Mouse (Mus musculus): ENCODE measurements around the gene Bdh2. TPM values are rescaled to one million over a fixed set of nuclear protein-coding genes. Genes with fewer than 3 reads are reported as not detected.

The Bdh2 gene
- polyA plus RNA-seq, 1 experiment from 2014 or later = 6.3 TPM

DNA sequence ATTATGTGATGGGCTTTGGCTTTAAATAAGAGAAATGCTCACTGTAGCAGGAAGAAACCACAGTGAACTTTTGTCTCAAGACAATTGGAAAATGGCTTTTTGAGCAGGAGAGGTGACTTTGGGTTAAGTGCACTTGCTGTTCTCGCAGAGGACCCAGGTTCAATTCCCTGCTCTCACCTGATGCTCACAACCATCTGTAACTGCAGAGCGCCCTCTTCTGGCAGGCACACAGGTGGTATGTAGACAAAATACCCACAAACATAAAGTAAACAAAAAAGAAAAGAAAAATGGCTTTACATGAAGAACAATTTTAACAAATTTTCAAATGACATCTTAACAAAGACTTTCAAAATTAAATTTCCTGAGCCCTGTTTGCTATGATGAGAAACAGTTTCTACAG is 46.6 kb downstream of the Bdh2 start:
- WGBS = 58% methylated on average over 2 of the region's 2 CpGs
- Histone ChIP-seq H3K9me3 (ENCODE audit: control insufficient read depth, low read depth, low read length) (no peaks in the 10 kb centered on the region), H3K4me3 (ENCODE audit: low read depth, low read length) (no peak overlapping the region), H3K36me3 (ENCODE audit: control insufficient read depth, insufficient read depth, low read length) (no peaks in the 10 kb centered on the region), H3K9ac (replicated peaks; ENCODE audit: low read depth, low read length) (no peak overlapping the region), H3K27ac (ENCODE audit: low read length) (no peak overlapping the region), H3K4me1 (ENCODE audit: control insufficient read depth, insufficient read depth, low read length) (no peaks in the 10 kb centered on the region), H3K27me3 (ENCODE audit: control insufficient read depth, insufficient read depth, low read length) (no peaks in the 10 kb centered on the region), H3K4me2 (replicated peaks; ENCODE audit: low read depth, low read length) (no peak overlapping the region)
- ATAC-seq (ENCODE audit: insufficient number of reproducible peaks, insufficient read depth, low FRiP score, low read depth) = no peak

DNA sequence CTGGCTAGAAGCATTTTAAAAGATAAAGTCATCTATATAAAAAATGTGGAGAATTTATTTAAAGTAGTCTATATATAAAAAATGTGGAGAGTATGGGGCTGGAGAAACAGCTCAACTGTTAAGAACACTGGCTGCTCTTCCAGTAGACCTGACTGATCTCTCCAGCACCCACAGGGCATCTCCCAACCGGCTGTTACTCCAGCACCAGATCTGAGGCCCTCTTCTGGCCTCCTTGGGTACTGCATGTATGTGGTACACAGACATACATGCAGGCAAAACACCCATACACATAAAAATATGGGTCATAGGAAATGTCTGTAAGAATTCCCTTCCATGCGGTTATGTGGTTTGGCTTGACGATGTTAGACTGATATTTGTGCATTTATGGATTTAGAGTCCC is 47.5 kb downstream of the Bdh2 start:
- Histone ChIP-seq H3K27ac (ENCODE audit: low read length) (no peak overlapping the region), H3K27me3 (ENCODE audit: control insufficient read depth, insufficient read depth, low read length) (no peaks in the 10 kb centered on the region), H3K9ac (replicated peaks; ENCODE audit: low read depth, low read length) (no peak overlapping the region), H3K4me2 (replicated peaks; ENCODE audit: low read depth, low read length) (no peak overlapping the region), H3K36me3 (ENCODE audit: control insufficient read depth, insufficient read depth, low read length) (no peaks in the 10 kb centered on the region), H3K9me3 (ENCODE audit: control insufficient read depth, low read depth, low read length) (no peaks in the 10 kb centered on the region), H3K4me3 (ENCODE audit: low read depth, low read length) (no peak overlapping the region), H3K4me1 (ENCODE audit: control insufficient read depth, insufficient read depth, low read length) (no peaks in the 10 kb centered on the region)
- 46% methylated on average over 3 of the region's 3 CpGs for WGBS
- ATAC-seq (ENCODE audit: insufficient number of reproducible peaks, insufficient read depth, low FRiP score, low read depth) = no peak

DNA sequence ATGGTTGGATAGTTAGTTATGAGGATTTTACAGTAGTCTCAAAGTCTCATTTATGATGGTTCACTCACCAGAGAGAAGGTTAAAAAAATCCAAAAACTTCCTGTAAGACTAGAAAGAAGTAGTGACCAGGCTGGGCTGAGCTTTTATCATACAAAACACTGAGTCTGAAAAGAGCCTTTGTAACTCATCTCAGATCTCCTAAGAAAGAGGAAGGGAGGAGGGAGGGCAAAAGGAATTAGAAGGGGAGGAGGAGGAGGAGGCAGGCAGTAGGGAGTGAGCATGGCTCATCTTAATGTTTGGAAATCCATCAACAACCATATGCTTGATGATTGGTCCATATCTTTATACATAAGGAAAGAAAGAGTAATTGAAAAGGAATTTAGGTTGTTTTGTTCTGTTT is 51.7 kb downstream of the Bdh2 start:
- no peak overlapping the region for H3K4me3 ChIP-seq (ENCODE audit: low read depth, low read length)
- no peaks in the 10 kb centered on the region for H3K4me1 ChIP-seq (ENCODE audit: control insufficient read depth, insufficient read depth, low read length)
- no peak overlapping the region for H3K9ac ChIP-seq (replicated peaks; ENCODE audit: low read depth, low read length)
- no peak for ATAC-seq (ENCODE audit: insufficient number of reproducible peaks, insufficient read depth, low FRiP score, low read depth)
- H3K36me3 ChIP-seq (ENCODE audit: control insufficient read depth, insufficient read depth, low read length) = no peaks in the 10 kb centered on the region
- no peak overlapping the region for H3K27ac ChIP-seq (ENCODE audit: low read length)
- no peak overlapping the region for H3K4me2 ChIP-seq (replicated peaks; ENCODE audit: low read depth, low read length)
- no peaks in the 10 kb centered on the region for H3K9me3 ChIP-seq (ENCODE audit: control insufficient read depth, low read depth, low read length)
- no peaks in the 10 kb centered on the region for H3K27me3 ChIP-seq (ENCODE audit: control insufficient read depth, insufficient read depth, low read length)

DNA sequence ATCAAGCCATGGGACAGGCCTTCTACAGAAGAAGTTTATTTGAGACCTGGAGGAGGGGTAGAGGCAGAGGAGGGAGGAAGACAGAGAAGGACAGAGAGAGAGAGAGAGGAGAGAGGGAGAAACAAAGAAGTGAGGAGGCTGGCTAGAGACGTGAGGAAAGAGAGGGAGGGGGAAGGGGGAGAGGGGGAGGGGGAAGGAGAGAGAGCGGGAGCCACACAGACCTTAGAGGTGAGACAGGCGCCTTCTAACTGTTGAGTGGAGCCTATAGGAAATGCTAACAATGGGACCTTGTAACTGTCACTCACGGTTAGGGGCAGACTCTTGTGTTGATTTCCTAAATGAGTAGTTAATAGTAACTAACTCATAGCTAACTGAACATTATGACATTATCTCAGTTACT is 52.7 kb downstream of the Bdh2 start:
- Histone ChIP-seq H3K36me3 (ENCODE audit: control insufficient read depth, insufficient read depth, low read length) (no peaks in the 10 kb centered on the region), H3K4me3 (ENCODE audit: low read depth, low read length) (no peak overlapping the region), H3K9me3 (ENCODE audit: control insufficient read depth, low read depth, low read length) (no peaks in the 10 kb centered on the region), H3K4me2 (replicated peaks; ENCODE audit: low read depth, low read length) (no peak overlapping the region), H3K9ac (replicated peaks; ENCODE audit: low read depth, low read length) (no peak overlapping the region), H3K27me3 (ENCODE audit: control insufficient read depth, insufficient read depth, low read length) (no peaks in the 10 kb centered on the region), H3K27ac (ENCODE audit: low read length) (no peak overlapping the region), H3K4me1 (ENCODE audit: control insufficient read depth, insufficient read depth, low read length) (no peaks in the 10 kb centered on the region)
- WGBS = 45% methylated on average over 4 of the region's 4 CpGs
- ATAC-seq (ENCODE audit: insufficient number of reproducible peaks, insufficient read depth, low FRiP score, low read depth) = no peak

DNA sequence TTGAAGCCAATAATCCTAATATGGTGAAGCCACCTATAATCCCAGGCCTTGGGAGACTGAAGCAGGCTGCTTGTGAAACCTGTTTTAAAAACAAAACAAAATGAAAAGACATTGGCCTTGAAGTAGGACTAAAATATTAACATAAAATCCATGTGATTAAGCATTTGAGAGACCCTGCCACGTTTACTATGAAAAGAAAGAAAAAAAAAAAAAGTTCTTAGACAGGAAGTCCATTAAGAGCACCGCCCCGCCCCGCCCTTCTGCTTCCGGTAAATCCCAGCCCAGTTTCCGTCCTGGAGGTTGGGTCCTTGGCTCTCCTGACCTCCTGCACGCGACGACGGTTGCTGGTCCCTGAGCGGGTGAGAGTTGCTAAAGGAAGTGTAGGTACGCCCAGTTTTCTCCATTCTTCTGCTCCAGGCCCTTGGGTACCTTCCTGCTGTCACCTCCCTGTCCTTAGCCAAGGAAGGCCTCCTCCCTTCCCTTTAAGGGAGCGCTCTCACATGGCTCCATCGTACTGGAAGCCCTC is 66.8 kb downstream of the Bdh2 start, which contains the start of gene Slc9b1:
Gene Slc9b1 (plus strand): TSS at position 291 of the 526 bp plus-strand sequence.
- H3K27me3 ChIP-seq (ENCODE audit: control insufficient read depth, insufficient read depth, low read length) = no peaks in the 10 kb centered on the region

DNA sequence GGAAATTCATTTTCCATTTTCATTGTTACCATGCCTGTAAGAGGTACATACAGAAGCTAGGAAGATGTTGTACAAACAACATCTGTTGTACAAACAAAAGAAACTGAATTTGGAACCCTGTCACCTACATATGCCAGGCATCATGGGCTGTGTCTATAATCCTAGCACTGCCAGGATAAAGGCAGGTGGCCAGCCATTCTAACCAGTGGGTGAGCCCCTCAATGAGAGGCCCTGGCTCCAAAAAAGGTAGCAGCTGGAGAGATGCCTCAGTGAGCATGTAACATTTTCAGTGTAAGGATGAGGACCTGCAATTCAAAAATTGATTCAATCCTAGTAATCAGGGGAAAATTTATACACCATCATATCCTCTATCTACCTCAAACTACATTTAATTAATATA is 68.0 kb downstream of the Bdh2 start:
- H3K4me3 ChIP-seq (ENCODE audit: low read depth, low read length) = no peak overlapping the region
- H3K27ac ChIP-seq (ENCODE audit: low read length) = no peak overlapping the region
- H3K9me3 ChIP-seq (ENCODE audit: control insufficient read depth, low read depth, low read length) = no peaks in the 10 kb centered on the region
- H3K27me3 ChIP-seq (ENCODE audit: control insufficient read depth, insufficient read depth, low read length) = no peaks in the 10 kb centered on the region
- no peaks in the 10 kb centered on the region for H3K4me1 ChIP-seq (ENCODE audit: control insufficient read depth, insufficient read depth, low read length)
- H3K9ac ChIP-seq (replicated peaks; ENCODE audit: low read depth, low read length) = no peak overlapping the region
- H3K36me3 ChIP-seq (ENCODE audit: control insufficient read depth, insufficient read depth, low read length) = no peaks in the 10 kb centered on the region
- ATAC-seq (ENCODE audit: insufficient number of reproducible peaks, insufficient read depth, low FRiP score, low read depth) = no peak
- H3K4me2 ChIP-seq (replicated peaks; ENCODE audit: low read depth, low read length) = no peak overlapping the region

More for the DNA sequence above, 66.8 kb downstream of the Bdh2 start, which contains the start of gene Slc9b1:
- H3K4me3 ChIP-seq (ENCODE audit: low read depth, low read length) = no peak within 1 kb of the TSS
- H3K9me3 ChIP-seq (ENCODE audit: control insufficient read depth, low read depth, low read length) = no peaks in the 10 kb centered on the region
- no peak within 1 kb of the TSS for H3K27ac ChIP-seq (ENCODE audit: low read length)
- no peaks in the 10 kb centered on the region for H3K36me3 ChIP-seq (ENCODE audit: control insufficient read depth, insufficient read depth, low read length)
- 78% methylated on average over 14 of the region's 14 CpGs for WGBS
- no peaks in the 10 kb centered on the region for H3K4me1 ChIP-seq (ENCODE audit: control insufficient read depth, insufficient read depth, low read length)
- no peak for ATAC-seq (ENCODE audit: insufficient number of reproducible peaks, insufficient read depth, low FRiP score, low read depth)
- no peak within 1 kb of the TSS for H3K4me2 ChIP-seq (replicated peaks; ENCODE audit: low read depth, low read length)
- no peak within 1 kb of the TSS for H3K9ac ChIP-seq (replicated peaks; ENCODE audit: low read depth, low read length)

DNA sequence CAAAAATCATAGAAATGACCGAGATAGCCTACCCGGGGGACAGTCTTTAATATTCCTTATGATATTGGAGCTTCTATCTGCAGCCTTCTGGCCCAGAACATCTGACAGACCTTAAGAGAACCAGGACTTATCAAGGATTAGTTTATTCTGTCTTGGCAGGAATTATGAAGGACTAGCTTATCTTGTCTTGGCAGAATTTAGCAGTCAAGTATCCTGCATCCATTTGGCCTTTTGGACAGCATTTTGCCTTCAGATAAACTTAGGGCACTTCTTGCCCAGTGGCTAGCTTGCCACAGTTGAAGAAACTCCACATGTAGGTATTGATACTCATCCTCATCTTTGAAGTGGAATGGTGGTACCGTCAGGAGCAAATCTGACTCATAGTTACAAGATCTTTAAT is 70.8 kb downstream of the Bdh2 start:
- no peak for ATAC-seq (ENCODE audit: insufficient number of reproducible peaks, insufficient read depth, low FRiP score, low read depth)
- WGBS = 93% methylated on average over 3 of the region's 3 CpGs

More for the DNA sequence above, 70.8 kb downstream of the Bdh2 start:
- Histone ChIP-seq H3K27me3 (ENCODE audit: control insufficient read depth, insufficient read depth, low read length) (no peaks in the 10 kb centered on the region), H3K27ac (ENCODE audit: low read length) (no peak overlapping the region), H3K9me3 (ENCODE audit: control insufficient read depth, low read depth, low read length) (no peaks in the 10 kb centered on the region), H3K4me2 (replicated peaks; ENCODE audit: low read depth, low read length) (no peak overlapping the region), H3K9ac (replicated peaks; ENCODE audit: low read depth, low read length) (no peak overlapping the region), H3K4me3 (ENCODE audit: low read depth, low read length) (no peak overlapping the region), H3K4me1 (ENCODE audit: control insufficient read depth, insufficient read depth, low read length) (no peaks in the 10 kb centered on the region), H3K36me3 (ENCODE audit: control insufficient read depth, insufficient read depth, low read length) (no peaks in the 10 kb centered on the region)

Other genes starting within 250 kb of the Bdh2 start
- 33.1 and 34.1 TPM in 2 replicates for gene Cenpe, start 68.7 kb upstream of the Bdh2 start, polyA plus RNA-seq (2014; fragmentation: Nextera tagmentation; extraction: Ambion mirVana)
- gene Slc9b2, start 26.5 kb downstream of the Bdh2 start, polyA plus RNA-seq (2014; fragmentation: Nextera tagmentation; extraction: Ambion mirVana) = 2.5 and 3.8 TPM in 2 replicates
- gene Slc9b1, start 66.8 kb downstream of the Bdh2 start, polyA plus RNA-seq (2014; fragmentation: Nextera tagmentation; extraction: Ambion mirVana) = 0.93 TPM in 1 of 2 replicates, not detected in the other
- 57.6 and 61.9 TPM in 2 replicates for gene Cisd2, start 142.7 kb downstream of the Bdh2 start, polyA plus RNA-seq (2014; fragmentation: Nextera tagmentation; extraction: Ambion mirVana)
- 519 and 542 TPM in 2 replicates for gene Ube2d3, start 156.9 kb downstream of the Bdh2 start, polyA plus RNA-seq (2014; fragmentation: Nextera tagmentation; extraction: Ambion mirVana)
- gene Manba, start 204.4 kb downstream of the Bdh2 start, polyA plus RNA-seq (2014; fragmentation: Nextera tagmentation; extraction: Ambion mirVana) = 14.0 and 14.6 TPM in 2 replicates